Mouse (Mus musculus): ENCODE data around the gene Coro1c. TPM values are rescaled to one million over a fixed set of nuclear protein-coding genes. Genes with fewer than 3 reads are reported as not detected.

The Coro1c gene
- polyA plus RNA-seq (2015; fragmentation: Nextera tagmentation; extraction: Ambion mirVana): 175 and 183 TPM in 2 replicates

- peak within 1 kb of the TSS; percentile 92 for H3K4me3 ChIP-seq (ENCODE audit: low read length)
- H3K9me3 ChIP-seq (ENCODE audit: control insufficient read depth, low read length): no peaks in the 10 kb centered on the region
- peak within 1 kb of the TSS; percentile 99 for H3K9ac ChIP-seq (ENCODE audit: low read depth, low read length)
- peak within 1 kb of the TSS; percentile 99 for H3K27ac ChIP-seq (ENCODE audit: low read length)
- H3K4me1 ChIP-seq (ENCODE audit: control insufficient read depth, insufficient read depth, low read length): peaks cover 32% of the 10 kb centered on the region
- H3K4me2 ChIP-seq (ENCODE audit: low read depth, low read length): peak within 1 kb of the TSS; percentile 67
- ATAC-seq: peak; percentile 85
- no peaks in the 10 kb centered on the region for H3K36me3 ChIP-seq (ENCODE audit: control insufficient read depth, insufficient read depth, low read length)
- under 1% methylated on average over 63 of the region's 68 CpGs for WGBS
- H3K27me3 ChIP-seq (replicated peaks; ENCODE audit: control insufficient read depth, insufficient read depth, low read length): no peaks in the 10 kb centered on the region
These were observed at the start of gene Coro1c for GRCm38 (mm10) chr5:113908592-113909441. Coro1c (minus strand) TSS chr5:113908758.

GRCm38 (mm10) chr5:113956510-113956909 is 48.0 kb upstream of the Coro1c start:
- peak; percentile 68 for ATAC-seq
- WGBS: 8% methylated on average over 4 of the region's 4 CpGs
- no peaks in the 10 kb centered on the region for H3K27me3 ChIP-seq (replicated peaks; ENCODE audit: control insufficient read depth, insufficient read depth, low read length)
- H3K9me3 ChIP-seq (ENCODE audit: control insufficient read depth, low read length): no peaks in the 10 kb centered on the region
- no peak overlapping the region for H3K4me3 ChIP-seq (ENCODE audit: low read length)
- no peak overlapping the region for H3K4me2 ChIP-seq (ENCODE audit: low read depth, low read length)
- H3K4me1 ChIP-seq (ENCODE audit: control insufficient read depth, insufficient read depth, low read length): no peaks in the 10 kb centered on the region; the same call in 1 of the 2 replicates
- H3K27ac ChIP-seq (ENCODE audit: low read length): no peak overlapping the region
- no peaks in the 10 kb centered on the region for H3K36me3 ChIP-seq (ENCODE audit: control insufficient read depth, insufficient read depth, low read length)
- no peak overlapping the region for H3K9ac ChIP-seq (ENCODE audit: low read depth, low read length)

- no peak overlapping the region for H3K4me3 ChIP-seq (ENCODE audit: low read length)
- H3K9ac ChIP-seq (ENCODE audit: low read depth, low read length): no peak overlapping the region
- ATAC-seq: no peak
- no peak overlapping the region for H3K27ac ChIP-seq (ENCODE audit: low read length)
- H3K9me3 ChIP-seq (ENCODE audit: control insufficient read depth, low read length): no peaks in the 10 kb centered on the region
- 87% methylated on average over 8 of the region's 8 CpGs for WGBS
- H3K4me2 ChIP-seq (ENCODE audit: low read depth, low read length): no peak overlapping the region
- no peaks in the 10 kb centered on the region for H3K36me3 ChIP-seq (ENCODE audit: control insufficient read depth, insufficient read depth, low read length)
- no peaks in the 10 kb centered on the region; the same call in 1 of the 2 replicates for H3K4me1 ChIP-seq (ENCODE audit: control insufficient read depth, insufficient read depth, low read length)
- no peaks in the 10 kb centered on the region for H3K27me3 ChIP-seq (replicated peaks; ENCODE audit: control insufficient read depth, insufficient read depth, low read length)
These were observed 47.1 kb upstream of the Coro1c start for GRCm38 (mm10) chr5:113955691-113956090.

- no peak overlapping the region for H3K4me3 ChIP-seq (ENCODE audit: low read length)
- no peak overlapping the region for H3K9ac ChIP-seq (ENCODE audit: low read depth, low read length)
- H3K27me3 ChIP-seq (replicated peaks; ENCODE audit: control insufficient read depth, insufficient read depth, low read length): no peaks in the 10 kb centered on the region
- H3K4me2 ChIP-seq (ENCODE audit: low read depth, low read length): no peak overlapping the region
- no peaks in the 10 kb centered on the region for H3K9me3 ChIP-seq (ENCODE audit: control insufficient read depth, low read length)
- H3K27ac ChIP-seq (ENCODE audit: low read length): no peak overlapping the region
- ATAC-seq: no peak
- peaks cover 1% of the 10 kb centered on the region; the same call in 1 of the 2 replicates for H3K36me3 ChIP-seq (ENCODE audit: control insufficient read depth, insufficient read depth, low read length)
- H3K4me1 ChIP-seq (ENCODE audit: control insufficient read depth, insufficient read depth, low read length): no peaks in the 10 kb centered on the region; the same call in 1 of the 2 replicates
- 87% methylated on average over 5 of the region's 5 CpGs for WGBS
These were observed 46.7 kb upstream of the Coro1c start for GRCm38 (mm10) chr5:113955281-113955680.

- Histone ChIP-seq H3K4me3 (ENCODE audit: low read length) (no peak overlapping the region), H3K9me3 (ENCODE audit: control insufficient read depth, low read length) (no peaks in the 10 kb centered on the region), H3K4me1 (ENCODE audit: control insufficient read depth, insufficient read depth, low read length) (no peaks in the 10 kb centered on the region; the same call in 1 of the 2 replicates), H3K27me3 (replicated peaks; ENCODE audit: control insufficient read depth, insufficient read depth, low read length) (no peaks in the 10 kb centered on the region), H3K27ac (ENCODE audit: low read length) (no peak overlapping the region), H3K9ac (ENCODE audit: low read depth, low read length) (no peak overlapping the region), H3K4me2 (ENCODE audit: low read depth, low read length) (no peak overlapping the region), H3K36me3 (ENCODE audit: control insufficient read depth, insufficient read depth, low read length) (peaks cover 4% of the 10 kb centered on the region; the same call in 1 of the 2 replicates)
- ATAC-seq: peak; percentile 53; the same call in 1 of the 2 replicates
- 9% methylated on average over 7 of the region's 7 CpGs for WGBS
These were observed 45.9 kb upstream of the Coro1c start for GRCm38 (mm10) chr5:113954421-113954820.

- no peak overlapping the region for H3K9ac ChIP-seq (ENCODE audit: low read depth, low read length)
- 0 out of 2 replicates have a peak overlapping the region, but pooled peaks have one; percentile 24 for H3K27ac ChIP-seq (ENCODE audit: low read length)
- H3K27me3 ChIP-seq (replicated peaks; ENCODE audit: control insufficient read depth, insufficient read depth, low read length): no peaks in the 10 kb centered on the region
- H3K4me3 ChIP-seq (ENCODE audit: low read length): no peak overlapping the region
- no peaks in the 10 kb centered on the region; the same call in 1 of the 2 replicates for H3K4me1 ChIP-seq (ENCODE audit: control insufficient read depth, insufficient read depth, low read length)
- ATAC-seq: no peak
- no peaks in the 10 kb centered on the region for H3K9me3 ChIP-seq (ENCODE audit: control insufficient read depth, low read length)
- 73% methylated on average over 10 of the region's 10 CpGs for WGBS
- H3K36me3 ChIP-seq (ENCODE audit: control insufficient read depth, insufficient read depth, low read length): peaks cover 4% of the 10 kb centered on the region
- H3K4me2 ChIP-seq (ENCODE audit: low read depth, low read length): no peak overlapping the region
These were observed 44.0 kb upstream of the Coro1c start for GRCm38 (mm10) chr5:113952519-113952918.

- H3K36me3 ChIP-seq (ENCODE audit: control insufficient read depth, insufficient read depth, low read length): peaks cover 4% of the 10 kb centered on the region
These were observed 43.1 kb upstream of the Coro1c start for GRCm38 (mm10) chr5:113951693-113952071.

GRCm38 (mm10) chr5:113950786-113951692 is 42.5 kb upstream of the Coro1c start:
- peaks cover 4% of the 10 kb centered on the region for H3K36me3 ChIP-seq (ENCODE audit: control insufficient read depth, insufficient read depth, low read length)
- no peak for ATAC-seq
- WGBS: 76% methylated on average over 19 of the region's 19 CpGs

More at GRCm38 (mm10) chr5:113951693-113952071, 43.1 kb upstream of the Coro1c start:
- Histone ChIP-seq H3K9me3 (ENCODE audit: control insufficient read depth, low read length) (no peaks in the 10 kb centered on the region), H3K27ac (ENCODE audit: low read length) (peak overlapping the region; percentile 44), H3K4me3 (ENCODE audit: low read length) (no peak overlapping the region), H3K9ac (ENCODE audit: low read depth, low read length) (no peak overlapping the region), H3K4me1 (ENCODE audit: control insufficient read depth, insufficient read depth, low read length) (no peaks in the 10 kb centered on the region; the same call in 1 of the 2 replicates), H3K4me2 (ENCODE audit: low read depth, low read length) (no peak overlapping the region), H3K27me3 (replicated peaks; ENCODE audit: control insufficient read depth, insufficient read depth, low read length) (no peaks in the 10 kb centered on the region)
- no peak for ATAC-seq
- 50% methylated on average over 11 of the region's 11 CpGs for WGBS

GRCm38 (mm10) chr5:113950133-113950532 is 41.6 kb upstream of the Coro1c start:
- H3K27ac ChIP-seq (ENCODE audit: low read length): no peak overlapping the region
- H3K9ac ChIP-seq (ENCODE audit: low read depth, low read length): no peak overlapping the region
- no peak for ATAC-seq
- H3K36me3 ChIP-seq (ENCODE audit: control insufficient read depth, insufficient read depth, low read length): peaks cover 8% of the 10 kb centered on the region
- no peaks in the 10 kb centered on the region for H3K9me3 ChIP-seq (ENCODE audit: control insufficient read depth, low read length)
- no peak overlapping the region for H3K4me3 ChIP-seq (ENCODE audit: low read length)
- no peaks in the 10 kb centered on the region for H3K27me3 ChIP-seq (replicated peaks; ENCODE audit: control insufficient read depth, insufficient read depth, low read length)
- no peaks in the 10 kb centered on the region; the same call in 1 of the 2 replicates for H3K4me1 ChIP-seq (ENCODE audit: control insufficient read depth, insufficient read depth, low read length)
- H3K4me2 ChIP-seq (ENCODE audit: low read depth, low read length): no peak overlapping the region
- 90% methylated on average over 17 of the region's 17 CpGs for WGBS

More at GRCm38 (mm10) chr5:113950786-113951692, 42.5 kb upstream of the Coro1c start:
- Histone ChIP-seq H3K27me3 (replicated peaks; ENCODE audit: control insufficient read depth, insufficient read depth, low read length) (no peaks in the 10 kb centered on the region), H3K9ac (ENCODE audit: low read depth, low read length) (no peak overlapping the region), H3K27ac (ENCODE audit: low read length) (peak overlapping the region; percentile 44), H3K4me1 (ENCODE audit: control insufficient read depth, insufficient read depth, low read length) (no peaks in the 10 kb centered on the region; the same call in 1 of the 2 replicates), H3K4me3 (ENCODE audit: low read length) (no peak overlapping the region), H3K9me3 (ENCODE audit: control insufficient read depth, low read length) (no peaks in the 10 kb centered on the region), H3K4me2 (ENCODE audit: low read depth, low read length) (no peak overlapping the region)

All from intestine, embryonic 16.5 days (tissue).